Mouse (Mus musculus) lung, embryonic 16.5 days (tissue): ENCODE measurements around the gene Lrfn2. TPM values are rescaled to one million over a fixed set of nuclear protein-coding genes. Genes with fewer than 3 reads are reported as not detected.

ENCODE experiments used
- ATAC-seq: fragments of 200-750 bp; cut with Nextera tagmentation; 2 replicates; pipeline ENCODE4 v1.8.0; 2017; ENCODE audit warnings: low read depth, mild to moderate bottlenecking, moderate library complexity
- H3K27ac ChIP-seq: fragments of 300-500 bp; sonication (generic); 2 replicates; pipeline ENCODE4 v1.5.1; 2014; ENCODE audit warnings: mild to moderate bottlenecking, control low read depth, low read length
- H3K27me3 ChIP-seq: fragments of 300-500 bp; sonication (generic); 2 replicates; pipeline ENCODE4 v1.6.1; 2014; ENCODE audit warnings: low read depth, low read length, mixed read lengths; ENCODE audit not compliant: control insufficient read depth, insufficient read depth
- H3K36me3 ChIP-seq: fragments of 300-500 bp; sonication (generic); 2 replicates; pipeline ENCODE4 v1.6.1; 2014; ENCODE audit warnings: low read length; ENCODE audit not compliant: control insufficient read depth, insufficient read depth
- H3K4me1 ChIP-seq: fragments of 300-500 bp; sonication (generic); replicated peaks from 2 replicates; pipeline ENCODE4 v1.6.1; 2014; ENCODE audit warnings: low read length, mixed read lengths; ENCODE audit not compliant: control insufficient read depth, insufficient read depth
- H3K4me2 ChIP-seq: fragments of 300-500 bp; sonication (generic); 2 replicates; pipeline ENCODE4 v1.6.1; 2014; ENCODE audit warnings: low read depth, low read length, control low read depth
- H3K4me3 ChIP-seq: fragments of 300-500 bp; sonication (generic); 2 replicates; pipeline ENCODE4 v1.5.1; 2014; ENCODE audit warnings: mild to moderate bottlenecking, low read length, control low read depth
- H3K9ac ChIP-seq: fragments of 300-500 bp; sonication (generic); 2 replicates; pipeline ENCODE4 v1.6.1; 2014; ENCODE audit warnings: low read length, control low read depth
- H3K9me3 ChIP-seq: fragments of 300-500 bp; sonication (generic); 2 replicates; pipeline ENCODE4 v1.6.1; 2016; ENCODE audit warnings: low read length; ENCODE audit not compliant: control insufficient read depth
- WGBS: fragments of 180-500 bp; shearing (Covaris S2); extraction: QIAGEN DNeasy Blood & Tissue Kit; methylation state at CpG from one replicate; pipeline ENCODE4 v1.1.7; 2014; 5-methylcytosine and 5-hydroxymethylcytosine counted together
- polyA plus RNA-seq: library from polyadenylated mRNA; unstranded; fragments of >200 nt; fragmentation: Nextera tagmentation; extraction: Ambion mirVana; gene quantifications from 2 replicates; pipeline ENCODE4 v1.2.1, GENCODE M21; 2015

Gene Lrfn2
- polyA plus RNA-seq, 1 experiment from 2014 or later = 0.25 TPM

DNA sequence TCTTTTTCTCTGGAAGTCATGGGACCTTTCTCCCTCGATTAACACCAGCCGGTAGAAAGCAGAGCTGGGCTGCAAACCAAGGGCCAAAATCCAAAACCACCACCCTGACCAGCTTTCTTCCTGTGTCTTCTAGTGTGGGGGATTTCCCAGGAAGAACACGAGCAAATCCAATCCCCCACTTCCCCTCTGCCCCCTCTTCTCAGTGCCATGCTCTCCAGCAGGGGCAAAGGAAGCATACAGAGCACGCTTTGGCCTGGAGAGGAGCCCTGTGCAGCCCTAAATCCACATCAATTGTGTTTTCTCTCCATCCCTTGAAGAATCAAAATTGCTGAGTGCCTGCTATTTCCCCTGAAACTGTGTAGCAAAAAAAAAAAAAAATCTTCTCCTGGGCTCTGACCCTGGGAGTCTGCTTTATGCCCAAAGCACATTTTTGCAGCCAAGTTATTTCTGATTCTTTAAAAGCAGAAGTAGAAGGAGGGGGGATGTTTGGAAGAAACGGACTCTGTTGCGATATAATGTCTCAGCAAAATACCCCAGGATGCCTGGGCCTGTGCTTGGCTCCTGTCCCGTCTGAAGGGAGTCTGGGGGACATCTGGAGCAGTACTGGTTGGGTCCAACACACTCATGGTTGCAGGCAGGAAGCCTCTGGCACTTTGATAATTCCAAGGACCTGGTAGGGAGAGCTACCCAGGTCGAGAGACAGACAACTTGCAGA is 86.8 kb downstream of the Lrfn2 start:
- no peaks in the 10 kb centered on the region for H3K27me3 ChIP-seq
- H3K4me1 ChIP-seq = no peaks in the 10 kb centered on the region; the same call in 1 of the 2 replicates
- no peak overlapping the region for H3K9ac ChIP-seq
- no peak overlapping the region for H3K4me2 ChIP-seq
- H3K9me3 ChIP-seq = no peaks in the 10 kb centered on the region
- H3K36me3 ChIP-seq = no peaks in the 10 kb centered on the region
- H3K4me3 ChIP-seq = no peak overlapping the region
- H3K27ac ChIP-seq = no peak overlapping the region
- 53% methylated on average over 8 of the region's 8 CpGs for WGBS
- peak; percentile 51 for ATAC-seq

- Histone ChIP-seq H3K27ac (no peak overlapping the region), H3K4me2 (no peak overlapping the region), H3K9ac (no peak overlapping the region), H3K4me3 (no peak overlapping the region), H3K9me3 (no peaks in the 10 kb centered on the region), H3K27me3 (no peaks in the 10 kb centered on the region), H3K36me3 (no peaks in the 10 kb centered on the region), H3K4me1 (peaks cover 7% of the 10 kb centered on the region)
- ATAC-seq = peak; percentile 89
- 33% methylated on average over 11 of the region's 11 CpGs for WGBS
These were observed 97.5 kb downstream of the Lrfn2 start for GRCm38 (mm10) chr17:49029556-49030268.

DNA sequence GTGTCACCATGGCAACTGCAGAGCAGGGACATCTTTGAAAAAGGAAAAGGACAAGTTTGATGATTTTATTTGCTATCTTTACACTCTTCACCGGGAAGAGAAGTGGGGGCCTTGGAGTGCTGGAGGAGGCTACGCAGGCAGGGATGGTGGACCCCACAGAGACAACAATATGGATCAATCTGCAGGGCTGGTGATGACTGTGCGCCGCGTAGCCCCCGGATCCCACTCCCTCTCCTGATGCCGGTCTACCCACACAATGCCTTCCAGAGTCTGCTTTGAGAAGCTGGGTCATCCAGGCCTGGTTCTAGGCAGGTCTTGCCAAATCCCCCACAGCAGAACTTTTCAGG is 98.1 kb downstream of the Lrfn2 start:
- no peaks in the 10 kb centered on the region for H3K36me3 ChIP-seq
- ATAC-seq = no peak
- no peak overlapping the region for H3K4me3 ChIP-seq
- H3K27ac ChIP-seq = no peak overlapping the region
- no peak overlapping the region for H3K9ac ChIP-seq
- H3K4me2 ChIP-seq = no peak overlapping the region
- H3K27me3 ChIP-seq = no peaks in the 10 kb centered on the region
- 80% methylated on average over 7 of the region's 7 CpGs for WGBS
- H3K4me1 ChIP-seq = peaks cover 7% of the 10 kb centered on the region
- no peaks in the 10 kb centered on the region for H3K9me3 ChIP-seq

GRCm38 (mm10) chr17:49030841-49031240 is 98.7 kb downstream of the Lrfn2 start:
- H3K4me2 ChIP-seq = no peak overlapping the region
- H3K4me3 ChIP-seq = no peak overlapping the region
- no peak overlapping the region for H3K9ac ChIP-seq
- peak overlapping the region; percentile 62; the same call in 1 of the 2 replicates for H3K27ac ChIP-seq
- no peaks in the 10 kb centered on the region for H3K9me3 ChIP-seq
- ATAC-seq = no peak
- H3K36me3 ChIP-seq = no peaks in the 10 kb centered on the region
- H3K4me1 ChIP-seq = peaks cover 7% of the 10 kb centered on the region
- 77% methylated on average over 5 of the region's 5 CpGs for WGBS
- no peaks in the 10 kb centered on the region for H3K27me3 ChIP-seq

- Histone ChIP-seq H3K4me2 (no peak overlapping the region), H3K9ac (no peak overlapping the region), H3K27ac (peak overlapping the region; percentile 62), H3K27me3 (no peaks in the 10 kb centered on the region), H3K36me3 (no peaks in the 10 kb centered on the region), H3K4me1 (peaks cover 7% of the 10 kb centered on the region), H3K4me3 (no peak overlapping the region), H3K9me3 (no peaks in the 10 kb centered on the region)
- ATAC-seq = peak; percentile 60; the same call in 1 of the 2 replicates
- WGBS = 31% methylated on average over 8 of the region's 8 CpGs
These were observed 99.6 kb downstream of the Lrfn2 start for GRCm38 (mm10) chr17:49031790-49032189.

GRCm38 (mm10) chr17:49033276-49033675 is 101.1 kb downstream of the Lrfn2 start:
- Histone ChIP-seq H3K36me3 (no peaks in the 10 kb centered on the region), H3K4me1 (peaks cover 7% of the 10 kb centered on the region)
- no peak for ATAC-seq

DNA sequence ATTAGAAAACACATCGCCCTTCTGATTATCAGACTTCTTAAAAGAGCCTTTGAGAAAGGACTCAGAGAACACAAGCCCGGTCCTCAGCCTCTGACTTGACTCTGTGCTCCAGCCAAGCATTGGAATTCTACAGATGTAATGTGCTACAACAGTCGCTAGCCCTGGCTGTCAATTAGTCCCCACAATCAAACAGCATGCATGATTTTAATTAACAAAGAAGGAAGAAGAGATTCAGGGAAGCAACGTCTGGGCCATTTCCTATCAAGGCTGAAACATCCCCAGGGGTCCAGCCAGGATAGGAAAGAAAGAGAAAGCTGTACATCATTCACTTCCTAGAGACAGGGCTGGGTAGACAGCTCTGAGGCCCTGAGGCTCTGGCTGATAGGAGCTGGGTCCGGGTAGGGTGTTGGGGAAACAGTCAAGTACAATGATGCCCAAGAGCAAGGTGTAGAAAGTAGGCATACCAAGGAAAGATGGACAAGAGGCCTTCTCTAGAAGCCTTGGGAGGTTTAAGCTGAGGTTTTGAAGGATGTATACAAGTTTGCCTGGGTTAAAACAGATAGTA is 101.6 kb downstream of the Lrfn2 start:
- Histone ChIP-seq H3K9ac (no peak overlapping the region), H3K27ac (no peak overlapping the region), H3K4me2 (no peak overlapping the region), H3K36me3 (no peaks in the 10 kb centered on the region), H3K27me3 (no peaks in the 10 kb centered on the region), H3K4me1 (peaks cover 7% of the 10 kb centered on the region), H3K9me3 (no peaks in the 10 kb centered on the region), H3K4me3 (no peak overlapping the region)
- no peak for ATAC-seq
- WGBS = 55% methylated on average over 5 of the region's 5 CpGs

More at GRCm38 (mm10) chr17:49033276-49033675, 101.1 kb downstream of the Lrfn2 start:
- Histone ChIP-seq H3K4me2 (no peak overlapping the region), H3K9ac (no peak overlapping the region), H3K9me3 (no peaks in the 10 kb centered on the region), H3K4me3 (no peak overlapping the region), H3K27me3 (no peaks in the 10 kb centered on the region), H3K27ac (no peak overlapping the region)

DNA sequence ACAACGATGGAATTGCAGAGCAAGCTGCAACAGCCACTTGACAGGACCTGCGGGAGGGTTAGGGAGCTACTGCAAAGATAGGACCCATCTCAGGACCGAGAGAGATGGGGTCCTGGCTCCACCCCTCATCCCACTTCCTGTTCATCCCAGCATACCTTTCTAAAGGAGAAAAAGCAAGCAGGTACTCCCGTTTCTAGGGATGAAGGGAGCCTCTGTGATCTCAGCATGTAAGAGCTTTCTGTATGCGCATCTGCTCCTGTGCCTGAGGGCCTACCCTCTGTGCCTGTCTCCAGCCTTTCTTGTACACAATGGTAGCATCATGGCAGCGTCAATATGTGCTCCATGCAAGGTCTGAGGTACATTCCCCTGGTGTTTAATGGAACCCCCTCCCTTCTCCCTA is 102.9 kb downstream of the Lrfn2 start:
- WGBS = 63% methylated on average over 6 of the region's 6 CpGs
- H3K4me1 ChIP-seq = peaks cover 7% of the 10 kb centered on the region
- H3K9me3 ChIP-seq = no peaks in the 10 kb centered on the region
- no peak overlapping the region for H3K4me2 ChIP-seq
- H3K9ac ChIP-seq = no peak overlapping the region
- ATAC-seq = no peak
- no peaks in the 10 kb centered on the region for H3K36me3 ChIP-seq
- no peak overlapping the region for H3K27ac ChIP-seq
- no peak overlapping the region for H3K4me3 ChIP-seq
- no peaks in the 10 kb centered on the region for H3K27me3 ChIP-seq

DNA sequence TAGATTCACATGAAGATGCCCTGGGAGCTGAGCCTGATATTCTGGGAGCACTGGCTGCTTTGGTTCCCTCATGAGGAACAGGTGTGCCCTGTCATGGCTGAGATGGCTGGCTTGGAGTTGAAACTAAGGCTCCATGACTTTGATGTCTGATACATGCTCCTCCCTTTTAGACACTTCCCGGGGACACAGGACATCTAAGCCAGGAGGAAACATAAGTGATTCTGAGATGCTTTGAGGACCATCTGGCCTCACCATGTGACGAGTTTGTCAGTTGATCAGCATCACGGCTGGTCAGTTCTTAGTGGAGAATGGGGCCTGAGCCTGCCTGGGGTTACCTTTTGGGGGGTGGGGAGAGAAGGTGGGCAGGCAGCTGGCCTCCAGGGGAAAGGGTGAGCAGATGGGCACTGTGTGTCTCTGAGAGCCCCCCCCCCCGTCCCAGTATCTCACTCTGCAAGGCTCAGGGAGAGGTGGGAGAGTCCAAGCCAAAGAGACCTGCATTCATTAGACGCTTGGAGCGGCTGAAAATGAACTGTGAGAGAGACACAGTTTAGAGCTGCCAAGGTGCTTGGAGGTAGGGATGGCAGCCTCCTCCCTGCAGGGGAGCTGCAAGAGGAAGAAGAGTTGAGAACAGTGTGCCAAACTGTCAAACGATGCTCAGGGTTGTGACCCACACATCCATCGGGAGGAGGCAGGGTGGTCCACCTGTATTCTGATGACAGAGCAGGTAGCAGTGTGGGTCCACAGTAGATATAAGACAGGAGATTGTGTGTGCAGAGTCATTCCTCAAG is 105.2 kb downstream of the Lrfn2 start:
- Histone ChIP-seq H3K9ac (no peak overlapping the region), H3K4me2 (no peak overlapping the region), H3K4me1 (no peaks in the 10 kb centered on the region), H3K27ac (no peak overlapping the region), H3K9me3 (no peaks in the 10 kb centered on the region), H3K27me3 (no peaks in the 10 kb centered on the region), H3K4me3 (no peak overlapping the region), H3K36me3 (no peaks in the 10 kb centered on the region)
- 55% methylated on average over 8 of the region's 8 CpGs for WGBS
- no peak for ATAC-seq
